8 mouse cellular contexts compared by ENCODE assay signal in the genomic region with DNA sequence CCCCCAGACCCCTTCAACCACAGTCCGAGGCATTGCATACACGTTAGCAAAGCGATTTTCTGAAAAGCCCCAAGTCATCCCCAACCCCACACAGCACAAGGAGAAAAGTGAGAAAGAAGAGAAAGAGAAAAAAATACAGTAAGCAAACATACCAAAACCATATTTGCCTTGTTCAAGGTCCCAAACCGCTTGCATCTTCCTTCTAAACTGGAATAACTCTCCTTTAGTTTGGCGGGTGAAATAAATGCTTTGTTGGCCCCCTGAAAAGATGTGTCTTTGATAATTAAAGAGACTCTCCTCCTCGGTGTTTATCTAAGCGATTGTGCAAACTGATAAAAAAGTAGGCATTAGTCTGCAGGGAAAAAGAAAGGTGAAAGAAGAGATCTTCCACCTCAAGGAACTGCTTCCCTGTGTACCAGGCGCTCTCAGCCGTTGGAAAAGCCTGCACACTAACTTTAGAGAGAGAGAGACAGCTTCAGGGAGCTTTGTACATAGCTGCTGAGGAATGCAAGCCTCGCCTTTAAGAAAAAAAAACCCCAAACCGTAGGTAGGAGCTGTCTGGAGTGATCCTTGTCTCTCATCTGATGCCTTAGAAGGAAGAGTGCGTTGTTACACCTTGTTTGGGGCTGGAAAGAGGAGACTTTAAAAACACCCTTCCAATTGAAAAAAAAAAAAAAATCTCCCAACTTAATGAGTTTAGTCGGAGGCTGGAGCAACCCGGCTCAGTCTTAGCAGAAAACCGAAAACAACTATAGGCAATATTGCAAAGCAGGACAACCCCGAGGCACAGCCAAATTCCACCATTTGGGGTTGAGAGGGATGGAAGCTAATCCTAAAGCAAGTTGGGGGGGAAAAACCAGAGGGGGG. TPM values are rescaled to one million over a fixed set of nuclear protein-coding genes. Genes with fewer than 3 reads are reported as not detected.
A peak's percentile ranks its signal among the peaks of the same experiment; 100 is the strongest.
DNase-seq lines count a peak whose midpoint lies in the region; ATAC-seq lines count a peak whose summit lies in the region.

A gene (minus strand): TSS at position 795 of the 867 bp plus-strand sequence.

- peak within 1 kb of the TSS; percentile 56 for H3K4me2 ChIP-seq in neural tube, embryonic 11.5 days (ENCODE audit: low read depth)
- H3K4me2 ChIP-seq in embryonic facial prominence, embryonic 12.5 days (replicated peaks): peak within 1 kb of the TSS; percentile 48
- H3K4me2 ChIP-seq in heart, embryonic 13.5 days: peak within 1 kb of the TSS; percentile 66
- H3K4me2 ChIP-seq in kidney, embryonic 16.5 days (replicated peaks; ENCODE audit: low read depth, low read length): peak within 1 kb of the TSS; percentile 68
- H3K4me2 ChIP-seq in liver, embryonic 16.5 days (ENCODE audit: low read depth, low read length): peak within 1 kb of the TSS; percentile 37

- peaks cover 20% of the 10 kb centered on the region for H3K4me1 ChIP-seq in neural tube, embryonic 11.5 days (ENCODE audit: control insufficient read depth, insufficient read depth, low read length)
- H3K4me1 ChIP-seq in embryonic facial prominence, embryonic 12.5 days: peaks cover 14% of the 10 kb centered on the region
- peaks cover 27% of the 10 kb centered on the region for H3K4me1 ChIP-seq in heart, embryonic 13.5 days
- peaks cover 30% of the 10 kb centered on the region for H3K4me1 ChIP-seq in kidney, embryonic 16.5 days (ENCODE audit: insufficient read depth, low read length)
- no peaks in the 10 kb centered on the region for H3K4me1 ChIP-seq in liver, embryonic 16.5 days (ENCODE audit: control insufficient read depth, low read depth, low read length)

- H3K9ac ChIP-seq in neural tube, embryonic 11.5 days (ENCODE audit: low read length): peak within 1 kb of the TSS; percentile 74
- peak within 1 kb of the TSS; percentile 82 for H3K9ac ChIP-seq in embryonic facial prominence, embryonic 12.5 days
- H3K9ac ChIP-seq in heart, embryonic 13.5 days: peak within 1 kb of the TSS; percentile 86
- peak within 1 kb of the TSS; percentile 95 for H3K9ac ChIP-seq in kidney, embryonic 16.5 days (replicated peaks; ENCODE audit: low read length)
- no peak within 1 kb of the TSS for H3K9ac ChIP-seq in liver, embryonic 16.5 days (ENCODE audit: low read depth, low read length)

- peak within 1 kb of the TSS; percentile 86 for H3K27ac ChIP-seq in neural tube, embryonic 11.5 days (ENCODE audit: low read depth, low read length)
- peak within 1 kb of the TSS; percentile 94 for H3K27ac ChIP-seq in embryonic facial prominence, embryonic 12.5 days
- H3K27ac ChIP-seq in heart, embryonic 13.5 days (replicated peaks): peak within 1 kb of the TSS; percentile 89
- H3K27ac ChIP-seq in kidney, embryonic 16.5 days (ENCODE audit: low read length): peak within 1 kb of the TSS; percentile 98
- peak within 1 kb of the TSS; percentile 51 for H3K27ac ChIP-seq in liver, embryonic 16.5 days (ENCODE audit: low read length)

- H3K4me3 ChIP-seq in neural tube, embryonic 11.5 days (ENCODE audit: low read depth, low read length): peak within 1 kb of the TSS; percentile 56
- peak within 1 kb of the TSS; percentile 54 for H3K4me3 ChIP-seq in embryonic facial prominence, embryonic 12.5 days
- peak within 1 kb of the TSS; percentile 64 for H3K4me3 ChIP-seq in heart, embryonic 13.5 days
- peak within 1 kb of the TSS; percentile 62 for H3K4me3 ChIP-seq in kidney, embryonic 16.5 days (ENCODE audit: low read length)
- H3K4me3 ChIP-seq in liver, embryonic 16.5 days (ENCODE audit: low read depth, low read length): peak within 1 kb of the TSS; percentile 42

- no peaks in the 10 kb centered on the region for H3K36me3 ChIP-seq in neural tube, embryonic 11.5 days (ENCODE audit: control insufficient read depth, insufficient read depth, low read length)
- H3K36me3 ChIP-seq in embryonic facial prominence, embryonic 12.5 days: no peaks in the 10 kb centered on the region
- H3K36me3 ChIP-seq in heart, embryonic 13.5 days: no peaks in the 10 kb centered on the region
- H3K36me3 ChIP-seq in kidney, embryonic 16.5 days (ENCODE audit: insufficient read depth, low read length): no peaks in the 10 kb centered on the region
- H3K36me3 ChIP-seq in liver, embryonic 16.5 days (ENCODE audit: control insufficient read depth, insufficient read depth): no peaks in the 10 kb centered on the region

- H3K27me3 ChIP-seq in neural tube, embryonic 11.5 days (ENCODE audit: control insufficient read depth, insufficient read depth, low read length): peaks cover 18% of the 10 kb centered on the region
- H3K27me3 ChIP-seq in embryonic facial prominence, embryonic 12.5 days: peaks cover 29% of the 10 kb centered on the region
- H3K27me3 ChIP-seq in heart, embryonic 13.5 days (replicated peaks): peaks cover 72% of the 10 kb centered on the region
- H3K27me3 ChIP-seq in kidney, embryonic 16.5 days (ENCODE audit: insufficient read depth, low read length): 0 out of 2 replicates have a peak, but pooled peaks cover 3% of the 10 kb centered on the region
- H3K27me3 ChIP-seq in liver, embryonic 16.5 days (ENCODE audit: control insufficient read depth, insufficient read depth, low read depth, low read length): peaks cover 76% of the 10 kb centered on the region

- peak; percentile 28 for DNase-seq in neural tube, embryonic 11.5 days (ENCODE audit: low spot score)
- DNase-seq in neural tube, embryonic 10.5 days (ENCODE audit: extremely low spot score, low spot score): no peak
- DNase-seq in frontal cortex, postnatal 14 days (ENCODE audit: low spot score in 2 of 2): no peak
- DNase-seq in cerebellum, adult 8-10 months: no peak

- H3K9me3 ChIP-seq in neural tube, embryonic 11.5 days (ENCODE audit: control insufficient read depth, low read length): no peaks in the 10 kb centered on the region
- H3K9me3 ChIP-seq in embryonic facial prominence, embryonic 12.5 days: no peaks in the 10 kb centered on the region
- H3K9me3 ChIP-seq in heart, embryonic 13.5 days: no peaks in the 10 kb centered on the region
- H3K9me3 ChIP-seq in kidney, embryonic 16.5 days (ENCODE audit: low read length): no peaks in the 10 kb centered on the region
- no peaks in the 10 kb centered on the region for H3K9me3 ChIP-seq in liver, embryonic 16.5 days (replicated peaks; ENCODE audit: control insufficient read depth, low read length)

- under 1% methylated on average over 16 of the region's 16 CpGs for WGBS in neural tube, embryonic 11.5 days
- 2% methylated on average over 16 of the region's 16 CpGs for WGBS in embryonic facial prominence, embryonic 12.5 days
- 2% methylated on average over 16 of the region's 16 CpGs for WGBS in heart, embryonic 13.5 days
- under 1% methylated on average over 16 of the region's 16 CpGs for WGBS in kidney, embryonic 16.5 days
- WGBS in liver, embryonic 16.5 days (ENCODE audit: insufficient replicate concordance): 1% methylated on average over 16 of the region's 16 CpGs

- ATAC-seq in neural tube, embryonic 11.5 days (ENCODE audit: insufficient read depth, low FRiP score, low TSS enrichment): no peak
- no peak for ATAC-seq in embryonic facial prominence, embryonic 12.5 days (ENCODE audit: insufficient number of reproducible peaks, insufficient read depth, low FRiP score, low TSS enrichment)
- ATAC-seq in heart, embryonic 13.5 days (ENCODE audit: extremely low read depth, insufficient number of reproducible peaks, low FRiP score, low TSS enrichment): no peak
- no peak for ATAC-seq in kidney, embryonic 16.5 days (ENCODE audit: low FRiP score, low TSS enrichment)
- no peak for ATAC-seq in liver, embryonic 16.5 days (ENCODE audit: low read depth)

RNA-seq across cellular contexts. Expression of the gene that starts here (rescaled TPM):
- polyA plus RNA-seq in neural tube, embryonic 11.5 days (2014; fragmentation: Nextera tagmentation; extraction: Ambion mirVana): 88.5 and 95.9 TPM in 2 replicates
- polyA plus RNA-seq in embryonic facial prominence, embryonic 12.5 days (2016; fragmentation: Nextera tagmentation; extraction: Ambion mirVana): 96.9 and 99.0 TPM in 2 replicates
- 24.5 and 27.3 TPM in 2 replicates for polyA plus RNA-seq in heart, embryonic 13.5 days (2015; fragmentation: Nextera tagmentation; extraction: Ambion mirVana)
- 165 and 186 TPM in 2 replicates for polyA plus RNA-seq in kidney, embryonic 16.5 days (2015; fragmentation: Nextera tagmentation; extraction: Ambion mirVana)
- 6.2 and 6.7 TPM in 2 replicates for polyA plus RNA-seq in liver, embryonic 16.5 days (2015; fragmentation: Nextera tagmentation; extraction: Ambion mirVana)
